Mouse (Mus musculus): ENCODE results near the gene Prr15l.

Prr15l gene

DNA sequence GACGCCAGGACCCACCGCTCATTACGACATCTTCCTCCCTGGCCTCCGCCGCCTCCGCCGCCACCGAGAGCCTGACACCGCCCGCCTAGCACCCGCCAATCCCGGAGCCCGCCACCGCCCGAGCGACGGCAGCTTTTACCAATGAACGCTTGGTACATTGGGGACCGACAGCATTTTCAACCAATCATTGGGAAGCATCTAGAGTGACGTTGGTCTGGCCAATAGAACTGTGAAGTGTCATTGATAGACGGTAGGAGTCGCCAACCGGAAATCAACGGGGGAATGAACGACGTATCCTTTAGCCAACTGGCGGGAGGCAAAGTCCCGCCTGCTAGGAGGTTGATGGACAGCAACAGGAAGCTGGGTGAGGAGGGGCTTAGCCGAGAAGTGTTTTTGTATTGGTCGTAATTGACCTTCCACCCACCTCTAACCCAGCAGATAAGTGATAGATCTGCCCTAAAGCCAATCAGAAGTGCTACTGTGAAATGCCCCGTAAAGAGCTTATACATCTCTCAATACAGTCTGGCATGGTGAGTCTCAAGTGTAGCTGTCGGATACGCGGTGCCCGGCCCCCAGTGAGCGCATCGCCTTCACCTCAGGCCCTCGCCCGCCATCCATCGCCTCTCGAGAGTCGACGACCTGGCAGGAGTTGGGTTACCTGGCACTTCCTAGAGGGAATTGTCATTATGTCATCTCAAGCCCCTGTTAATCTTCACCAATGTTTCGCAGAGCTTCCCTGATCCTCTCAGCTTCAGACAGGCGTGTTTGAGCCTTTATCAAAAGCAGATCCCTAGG is 49.9 kb downstream of the Prr15l start:
- DNase-seq: peak; percentile 97 to 100

DNA sequence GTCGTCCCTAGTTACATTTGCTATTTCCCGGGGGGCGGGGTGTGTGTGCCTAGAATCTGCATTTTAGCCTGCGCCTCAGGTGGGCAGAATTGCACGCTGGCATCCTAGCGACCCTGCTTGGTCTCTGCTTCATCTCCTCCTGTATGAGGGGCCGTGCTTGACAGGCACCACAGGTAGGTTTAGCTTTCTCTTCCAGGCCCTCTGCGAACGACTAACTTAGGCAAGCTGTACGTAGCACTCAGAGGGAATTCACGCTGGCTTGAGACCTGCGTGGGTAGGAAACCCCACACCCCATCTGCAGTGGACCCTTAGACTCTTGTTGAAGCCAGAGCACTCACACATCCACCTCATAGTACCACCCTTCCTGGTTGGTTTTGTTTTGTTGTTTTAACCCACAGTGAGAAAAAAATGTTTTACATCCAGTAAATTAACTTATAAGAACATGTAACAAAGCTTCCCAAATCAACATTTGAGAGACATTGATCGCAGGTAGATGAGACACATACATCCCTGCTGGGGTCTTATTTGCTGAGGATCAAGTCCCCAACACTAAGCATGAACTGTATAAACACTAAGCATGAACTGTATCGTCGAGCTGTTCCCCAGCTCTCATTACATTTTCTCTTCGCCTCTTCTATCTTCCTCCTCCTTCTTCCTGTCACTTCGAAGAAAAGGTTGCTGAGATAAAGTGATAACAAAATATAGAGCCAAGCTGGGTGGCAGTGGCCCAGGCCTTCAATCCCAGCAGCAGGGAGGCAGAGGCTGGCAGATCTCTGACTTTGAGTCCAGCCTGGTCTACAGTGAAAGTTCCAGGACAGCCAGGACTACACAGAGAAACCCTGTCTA is 50.7 kb downstream of the Prr15l start:
- DNase-seq: no peak

DNA sequence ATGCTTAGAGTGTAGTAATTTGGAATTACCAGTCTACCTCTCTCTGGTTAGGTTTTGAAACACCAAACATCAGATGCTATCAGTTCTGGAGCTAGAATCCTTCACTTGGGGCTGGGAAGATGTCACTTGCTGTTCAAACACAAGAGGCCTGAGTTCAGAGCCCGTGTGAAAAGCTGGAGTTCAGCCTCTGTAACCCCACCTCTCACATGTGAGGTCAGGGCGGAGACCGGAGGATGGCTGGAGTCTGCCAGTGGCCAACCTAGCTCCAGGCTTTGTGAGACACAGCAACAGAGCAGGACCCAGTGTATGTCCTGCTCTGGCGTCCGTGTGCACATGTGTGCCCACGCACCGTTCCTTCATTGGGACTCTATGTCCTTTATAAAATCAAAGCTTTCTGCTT is 51.4 kb downstream of the Prr15l start:
- DNase-seq: no peak

DNA sequence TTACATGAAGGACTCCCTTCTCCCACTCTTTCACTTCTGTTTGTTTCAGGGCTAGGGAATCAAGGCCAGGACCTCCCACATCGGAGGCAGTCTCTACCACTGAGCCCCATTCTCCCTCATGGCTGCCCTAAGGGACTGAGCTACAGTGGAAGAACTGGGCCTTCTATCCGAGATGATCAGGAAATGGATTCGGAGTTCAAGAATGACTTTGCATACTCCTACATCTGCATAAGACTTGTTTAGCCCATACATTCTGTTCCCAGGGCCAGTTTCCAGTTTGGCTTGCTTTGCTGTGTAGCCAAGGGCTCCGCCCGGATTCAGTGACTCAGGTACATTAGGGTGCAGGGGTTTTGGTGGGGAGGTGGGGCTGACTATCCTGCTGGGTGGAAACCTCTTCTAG is 52.1 kb downstream of the Prr15l start:
- DNase-seq: no peak

DNA sequence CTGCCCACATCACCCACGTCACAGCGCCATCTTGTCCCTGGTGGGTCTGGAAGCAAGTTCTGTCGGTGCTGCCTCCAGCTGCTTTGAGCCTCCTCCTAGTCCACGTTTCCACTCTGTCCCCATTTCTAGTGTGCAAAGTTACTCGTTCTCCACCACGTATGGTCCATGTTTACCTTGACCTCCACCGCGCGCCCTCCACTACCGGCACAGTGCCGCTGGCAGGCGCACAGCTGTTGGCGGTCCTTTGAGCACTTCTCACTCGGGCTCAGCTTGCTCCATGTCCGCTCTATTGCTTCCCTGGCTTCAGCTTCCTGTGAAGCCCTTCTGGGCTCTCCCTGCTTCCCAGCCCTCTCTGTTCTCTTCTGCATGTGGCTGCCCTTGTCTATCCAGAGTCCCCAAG is 53.6 kb downstream of the Prr15l start:
- DNase-seq: no peak

DNA sequence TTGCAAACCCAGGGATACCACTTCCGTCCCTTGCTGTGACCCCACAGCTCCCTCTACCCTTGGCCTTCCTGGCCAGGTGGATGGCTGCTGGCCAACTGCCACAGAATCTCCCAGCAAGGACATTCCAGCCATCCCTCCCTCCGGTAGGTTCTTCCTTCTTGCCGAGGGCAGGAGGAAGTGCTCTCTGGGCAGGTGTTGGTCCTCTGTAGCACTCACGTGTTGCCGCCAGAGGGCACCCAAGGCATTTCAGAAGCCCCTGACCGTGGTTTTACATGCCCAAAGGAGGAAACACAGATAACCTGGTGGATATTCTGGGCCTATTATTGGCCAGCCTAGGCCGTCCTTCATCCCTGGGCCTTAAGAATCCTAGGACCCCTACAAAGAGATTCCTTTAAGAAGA is 54.5 kb downstream of the Prr15l start:
- DNase-seq: peak; percentile 79 to 91

DNA sequence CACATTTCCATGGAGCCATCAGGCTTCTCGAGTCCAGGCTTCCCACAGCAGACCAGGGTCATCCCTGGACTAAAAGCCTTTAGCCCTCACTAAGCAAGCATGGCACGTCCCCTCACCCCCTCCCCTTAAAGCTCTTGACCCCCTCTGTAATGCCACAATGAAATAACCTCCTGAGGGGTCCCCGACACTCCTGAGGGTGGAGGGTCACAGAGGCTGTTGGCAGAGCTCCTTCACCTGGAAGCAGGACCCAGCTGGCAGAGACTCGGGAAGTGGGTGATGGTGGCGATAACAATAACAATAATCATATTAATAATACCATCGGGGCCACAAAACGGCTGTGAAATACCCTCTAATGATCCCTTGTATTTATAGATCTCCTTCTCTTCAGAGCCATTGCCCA is 55.0 kb downstream of the Prr15l start, which contains the start of gene Sp2:
Sp2 (minus strand) TSS at position 101 of the 400 bp plus-strand sequence.
- DNase-seq: no peak

DNA sequence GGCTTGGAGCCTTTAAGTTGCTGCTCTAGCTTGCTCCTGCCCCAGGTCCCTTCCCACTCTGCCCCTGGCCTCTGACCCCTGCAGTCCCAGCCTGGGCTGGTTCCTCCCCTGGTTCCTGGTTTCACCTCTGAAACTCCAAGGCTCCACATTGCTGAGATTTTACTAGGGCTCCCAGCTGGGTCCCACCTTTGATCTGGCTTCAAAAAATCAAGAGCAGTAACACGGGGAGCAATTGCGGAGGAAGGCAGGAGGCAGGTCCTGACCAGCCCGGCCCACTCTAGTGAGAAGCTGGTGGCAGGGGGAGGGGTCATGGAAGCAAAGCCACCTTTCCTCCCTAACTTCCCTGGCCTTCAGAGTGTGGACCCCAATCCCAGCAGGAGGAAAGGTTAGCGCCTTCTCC is 57.0 kb downstream of the Prr15l start:
- no peak for DNase-seq

DNA sequence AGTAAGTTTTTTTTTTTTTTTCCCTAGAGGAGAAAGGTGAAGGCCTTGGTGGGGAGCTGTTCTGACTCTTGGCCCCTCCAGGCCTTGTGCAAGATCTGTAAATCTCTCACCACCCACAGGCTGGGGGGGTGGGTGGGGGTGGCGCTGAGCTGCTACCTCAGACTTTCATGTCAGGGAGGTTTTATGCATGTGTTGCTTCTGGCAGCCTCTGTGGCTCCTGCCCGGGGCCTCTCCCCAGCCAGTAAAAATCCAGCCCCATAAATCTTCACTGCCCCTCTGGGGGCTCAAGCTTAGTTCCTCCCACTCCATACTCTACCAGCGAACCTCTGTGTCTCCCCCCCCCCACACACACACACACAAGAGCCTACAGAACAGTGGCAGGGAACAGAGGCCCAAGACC is 58.6 kb downstream of the Prr15l start:
- no peak for DNase-seq
